Mouse (Mus musculus) testis, adult 2 months (tissue): ENCODE data around the gene Slc25a16. TPM values are rescaled to one million over a fixed set of nuclear protein-coding genes. Genes with fewer than 3 reads are reported as not detected.

Source experiments
- H3K27ac ChIP-seq: fragments of 200-500 bp; 2 replicates; pipeline ENCODE4 v1.5.1; 2012; ENCODE audit warnings: low read depth, low read length; ENCODE audit not compliant: control insufficient read depth, insufficient read depth
- H3K27me3 ChIP-seq: fragments of 200-500 bp; 2 replicates; pipeline ENCODE4 v1.6.1; 2012; ENCODE audit warnings: mild to moderate bottlenecking, low read length, moderate library complexity; ENCODE audit not compliant: control insufficient read depth, insufficient read depth
- H3K36me3 ChIP-seq: fragments of 200-500 bp; 2 replicates; pipeline ENCODE4 v1.6.1; 2012; ENCODE audit warnings: mild to moderate bottlenecking, low read length; ENCODE audit not compliant: control insufficient read depth, insufficient read depth
- H3K4me1 ChIP-seq: fragments of 200-500 bp; 2 replicates; pipeline ENCODE4 v1.6.1; 2012; ENCODE audit warnings: low read length; ENCODE audit not compliant: control insufficient read depth, insufficient read depth
- H3K4me3 ChIP-seq: fragments of 200-500 bp; 2 replicates; pipeline ENCODE4 v1.5.1; 2012; ENCODE audit warnings: low read depth, mild to moderate bottlenecking, low read length, moderate library complexity, mixed read lengths; ENCODE audit not compliant: control insufficient read depth
- CTCF ChIP-seq: fragments of 200-500 bp; IDR thresholded peaks from 2 replicates; pipeline ENCODE4 v1.5.1; 2012; ENCODE audit warnings: low read depth, mild to moderate bottlenecking, inconsistent platforms, low read length, moderate library complexity; ENCODE audit not compliant: control insufficient read depth, insufficient read depth, insufficient replicate concordance
- POLR2A ChIP-seq: fragments of 200-500 bp; IDR thresholded peaks from 2 replicates; pipeline ENCODE4 v1.6.1; 2012; ENCODE audit warnings: low read depth, mild to moderate bottlenecking, inconsistent platforms, low read length, moderate library complexity; ENCODE audit not compliant: control insufficient read depth
- polyA plus RNA-seq: library from polyadenylated mRNA; depleted of rRNA; stranded (reverse); fragments of >200 nt; gene quantifications from 2 replicates; pipeline ENCODE4 v1.2.3, GENCODE M21; 2012

Gene Slc25a16
- polyA plus RNA-seq, 1 experiment, result 4.7 TPM

- Histone ChIP-seq H3K36me3 (no peaks in the 10 kb centered on the region), H3K27me3 (no peaks in the 10 kb centered on the region), H3K4me3 (no peak overlapping the region), H3K4me1 (no peaks in the 10 kb centered on the region), H3K27ac (no peak overlapping the region)
- no peak for TF ChIP-seq POLR2A
- no peak for TF ChIP-seq CTCF
Observed at GRCm38 (mm10) chr10:62894447-62894846, 26.0 kb upstream of the Slc25a16 start.

DNA sequence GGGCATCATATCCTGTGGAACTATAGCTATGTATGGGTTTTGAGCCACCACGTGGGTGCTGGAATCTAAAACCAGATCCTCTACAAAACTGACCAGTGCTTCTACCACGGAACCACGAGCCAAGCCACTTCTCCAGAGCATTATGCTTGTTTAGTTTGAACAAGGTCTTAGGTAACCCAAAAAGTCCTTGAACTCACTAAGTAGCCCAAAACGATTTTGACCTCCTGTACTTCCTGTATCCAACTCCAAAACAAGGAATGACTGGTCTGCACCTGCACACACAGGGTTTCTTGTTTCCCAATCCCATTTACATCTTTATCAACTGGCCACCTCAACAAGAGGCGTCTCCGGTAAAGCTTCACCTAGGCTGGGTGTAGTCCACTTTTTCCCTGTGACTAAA lies 25.0 kb upstream of the Slc25a16 start:
- no peak for TF ChIP-seq POLR2A
- no peak for TF ChIP-seq CTCF
- Histone ChIP-seq H3K4me1 (no peaks in the 10 kb centered on the region), H3K27ac (no peak overlapping the region)

GRCm38 (mm10) chr10:62896035-62896434 lies 24.4 kb upstream of the Slc25a16 start:
- Histone ChIP-seq H3K36me3 (no peaks in the 10 kb centered on the region), H3K4me3 (no peak overlapping the region), H3K4me1 (no peaks in the 10 kb centered on the region), H3K27ac (no peak overlapping the region), H3K27me3 (no peaks in the 10 kb centered on the region)
- no peak for TF ChIP-seq POLR2A
- no peak for TF ChIP-seq CTCF

More for the DNA sequence above, 25.0 kb upstream of the Slc25a16 start:
- no peaks in the 10 kb centered on the region for H3K27me3 ChIP-seq
- no peaks in the 10 kb centered on the region for H3K36me3 ChIP-seq
- no peak overlapping the region for H3K4me3 ChIP-seq

DNA sequence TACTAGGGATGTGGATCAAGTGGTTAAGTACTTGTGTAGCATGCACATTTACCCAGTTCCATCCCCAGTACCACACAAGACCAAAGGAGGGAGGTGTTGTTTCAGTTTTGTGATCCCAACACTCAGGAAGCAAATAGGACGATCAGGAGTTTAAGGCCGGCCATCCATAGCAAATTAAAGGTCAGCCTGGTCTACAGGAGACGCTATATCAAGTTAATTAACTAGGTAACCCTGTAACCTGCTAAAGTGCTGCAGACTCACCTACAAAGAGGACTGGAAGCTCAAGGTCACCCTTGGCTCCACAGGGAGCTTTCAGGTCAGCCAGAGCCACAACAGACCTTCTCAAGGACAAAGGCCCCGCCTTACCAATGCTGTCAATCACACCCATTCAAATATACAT lies 23.7 kb upstream of the Slc25a16 start:
- Histone ChIP-seq H3K4me1 (no peaks in the 10 kb centered on the region), H3K27me3 (no peaks in the 10 kb centered on the region), H3K36me3 (no peaks in the 10 kb centered on the region), H3K27ac (no peak overlapping the region), H3K4me3 (no peak overlapping the region)
- TF ChIP-seq CTCF, result no peak
- no peak for TF ChIP-seq POLR2A

GRCm38 (mm10) chr10:62897437-62897836 lies 23.0 kb upstream of the Slc25a16 start:
- no peak for TF ChIP-seq CTCF
- TF ChIP-seq POLR2A, result no peak
- H3K36me3 ChIP-seq, result no peaks in the 10 kb centered on the region
- no peaks in the 10 kb centered on the region for H3K27me3 ChIP-seq
- no peaks in the 10 kb centered on the region for H3K4me1 ChIP-seq
- H3K4me3 ChIP-seq, result no peak overlapping the region
- no peak overlapping the region for H3K27ac ChIP-seq

DNA sequence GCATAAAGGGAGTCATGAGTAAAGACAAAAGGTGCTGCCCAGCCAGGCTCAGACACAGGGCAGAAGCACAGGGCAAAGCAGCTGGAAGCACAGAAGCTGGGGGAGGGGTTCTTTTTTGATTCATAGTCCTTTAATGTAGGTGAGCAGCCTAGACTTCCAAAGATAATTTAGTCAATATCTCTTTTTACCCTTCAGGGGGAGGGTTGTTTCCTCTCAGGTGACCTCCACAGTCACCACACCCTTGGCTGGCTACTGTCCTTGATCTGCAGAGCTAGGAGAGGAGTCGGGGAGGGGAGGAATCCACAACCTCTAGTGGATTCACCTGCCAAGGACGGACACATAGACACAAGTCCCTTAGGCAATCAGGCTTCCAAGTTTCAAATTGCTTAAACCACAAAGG lies 22.4 kb upstream of the Slc25a16 start:
- H3K4me3 ChIP-seq, result no peak overlapping the region
- no peaks in the 10 kb centered on the region for H3K36me3 ChIP-seq
- no peaks in the 10 kb centered on the region for H3K4me1 ChIP-seq
- no peaks in the 10 kb centered on the region for H3K27me3 ChIP-seq
- TF ChIP-seq CTCF (no peak), POLR2A (no peak)
- H3K27ac ChIP-seq, result no peak overlapping the region

DNA sequence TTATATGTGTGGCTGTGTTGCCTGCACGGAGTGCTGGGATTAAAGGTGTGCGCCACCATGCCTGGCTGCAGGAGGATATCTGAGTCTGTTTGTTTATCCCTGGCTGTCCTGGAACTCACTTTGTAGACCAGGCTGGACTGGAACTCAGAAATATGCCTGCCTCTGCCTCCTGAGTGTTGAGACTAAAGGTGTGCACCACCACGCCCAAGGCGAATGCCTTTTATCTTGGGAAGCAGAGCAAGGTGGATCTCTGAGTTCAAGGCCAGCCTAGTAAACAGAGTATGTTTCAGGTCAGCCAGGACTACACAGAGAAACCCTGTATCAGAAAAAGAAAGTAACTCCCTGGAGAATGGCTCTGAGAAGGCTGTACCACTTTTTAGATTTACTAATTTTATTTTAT lies 20.3 kb upstream of the Slc25a16 start:
- Histone ChIP-seq H3K4me3 (no peak overlapping the region), H3K27me3 (no peaks in the 10 kb centered on the region), H3K27ac (no peak overlapping the region), H3K36me3 (no peaks in the 10 kb centered on the region), H3K4me1 (no peaks in the 10 kb centered on the region)
- TF ChIP-seq CTCF (no peak), POLR2A (no peak)

- Histone ChIP-seq H3K4me1 (no peaks in the 10 kb centered on the region), H3K27me3 (no peaks in the 10 kb centered on the region), H3K36me3 (no peaks in the 10 kb centered on the region), H3K27ac (no peak overlapping the region), H3K4me3 (no peak overlapping the region)
- TF ChIP-seq POLR2A (no peak), CTCF (no peak)
Observed at GRCm38 (mm10) chr10:62901826-62902225, 18.6 kb upstream of the Slc25a16 start.
